Mouse (Mus musculus): ENCODE results near the gene Rnase2b.
"Not testable (repeated sequence)": the region's sequence is repeated elsewhere in the genome, so short reads cannot be mapped to it uniquely, and the experiment has no call there.

Gene Rnase2b

GRCm38 (mm10) chr14:51161976-51162375 is at the start of gene Rnase2b:
Gene Rnase2b, plus strand, starts transcription at chr14:51162260.
- DNase-seq = not testable (repeated sequence)

GRCm38 (mm10) chr14:51113476-51113875 is 48.6 kb upstream of the Rnase2b start:
- DNase-seq = no peak

GRCm38 (mm10) chr14:51113916-51114560 is 48.0 kb upstream of the Rnase2b start, which contains the start of gene Eddm3b:
Gene Eddm3b, plus strand, starts transcription at chr14:51114426.
- no peak for DNase-seq

GRCm38 (mm10) chr14:51125684-51126083 is 36.4 kb upstream of the Rnase2b start:
- DNase-seq = no peak

- peak; percentile 53 to 54 for DNase-seq
Observed at GRCm38 (mm10) chr14:51127648-51128258, 34.3 kb upstream of the Rnase2b start.

- DNase-seq = peak; percentile 39 to 51
Observed at GRCm38 (mm10) chr14:51128775-51129623, 33.1 kb upstream of the Rnase2b start.

- DNase-seq = no peak
Observed at GRCm38 (mm10) chr14:51129624-51129975, 32.5 kb upstream of the Rnase2b start.

GRCm38 (mm10) chr14:51130315-51130940 is 31.6 kb upstream of the Rnase2b start:
- DNase-seq = peak in 1 of 2 experiments; percentile 21

- DNase-seq = no peak
Observed at GRCm38 (mm10) chr14:51131086-51131815, 30.8 kb upstream of the Rnase2b start.

GRCm38 (mm10) chr14:51132372-51132771 is 29.7 kb upstream of the Rnase2b start:
- no peak for DNase-seq

GRCm38 (mm10) chr14:51140342-51140741 is 21.7 kb upstream of the Rnase2b start:
- DNase-seq = no peak

GRCm38 (mm10) chr14:51142119-51142518 is 19.9 kb upstream of the Rnase2b start:
- DNase-seq = no peak

- DNase-seq = no peak
Observed at GRCm38 (mm10) chr14:51142568-51142967, 19.5 kb upstream of the Rnase2b start.

GRCm38 (mm10) chr14:51143287-51143686 is 18.8 kb upstream of the Rnase2b start:
- DNase-seq = no peak

GRCm38 (mm10) chr14:51143937-51144336 is 18.1 kb upstream of the Rnase2b start:
- DNase-seq = no peak

GRCm38 (mm10) chr14:51144451-51144850 is 17.6 kb upstream of the Rnase2b start:
- no peak for DNase-seq

GRCm38 (mm10) chr14:51145521-51145920 is 16.5 kb upstream of the Rnase2b start:
- DNase-seq = no peak

- no peak for DNase-seq
Observed at GRCm38 (mm10) chr14:51146685-51147084, 15.4 kb upstream of the Rnase2b start, which contains the start of gene Rnase1. Gene Rnase1, minus strand, starts transcription at chr14:51146785.

- no peak for DNase-seq
Observed at GRCm38 (mm10) chr14:51148006-51148405, 14.1 kb upstream of the Rnase2b start.

- no peak for DNase-seq
Observed at GRCm38 (mm10) chr14:51149164-51149563, 12.9 kb upstream of the Rnase2b start.

GRCm38 (mm10) chr14:51150206-51150831 is 11.7 kb upstream of the Rnase2b start:
- DNase-seq = no peak

Data from spleen, adult 18-20 months (tissue).